8 mouse cellular contexts compared by ENCODE assay signal in genomic region chr3:156559441-156559825, GRCm38 (mm10). TPM values are rescaled to one million over a fixed set of nuclear protein-coding genes. Genes with fewer than 3 reads are reported as not detected.
A peak's percentile ranks its signal among the peaks of the same experiment; 100 is the strongest.
DNase-seq lines count a peak whose midpoint lies in the region; ATAC-seq lines count a peak whose summit lies in the region.

No protein-coding gene starts in this region.

- H3K9ac ChIP-seq in midbrain, embryonic 12.5 days (replicated peaks) = peak overlapping the region; percentile 65; the same call in 1 of the 2 replicates
- H3K9ac ChIP-seq in liver, embryonic 11.5 days (ENCODE audit: low read depth, low read length) = no peak overlapping the region

- H3K36me3 ChIP-seq in midbrain, embryonic 12.5 days = no peaks in the 10 kb centered on the region
- no peaks in the 10 kb centered on the region for H3K36me3 ChIP-seq in liver, embryonic 11.5 days (ENCODE audit: control insufficient read depth, insufficient read depth, low read length)

- peak overlapping the region; percentile 65 for H3K4me3 ChIP-seq in midbrain, embryonic 12.5 days
- no peak overlapping the region for H3K4me3 ChIP-seq in liver, embryonic 11.5 days (ENCODE audit: low read depth, low read length)

- H3K4me1 ChIP-seq in midbrain, embryonic 12.5 days = peaks cover 9% of the 10 kb centered on the region
- H3K4me1 ChIP-seq in liver, embryonic 11.5 days (replicated peaks; ENCODE audit: control insufficient read depth, insufficient read depth, low read length) = no peaks in the 10 kb centered on the region

- no peak for ATAC-seq in midbrain, embryonic 12.5 days (ENCODE audit: low FRiP score, low read depth)
- ATAC-seq in liver, embryonic 11.5 days (replicated peaks; ENCODE audit: low FRiP score) = no peak

- DNase-seq in embryo, embryonic 10.5 days (ENCODE audit: low spot score) = peak; percentile 12
- no peak for DNase-seq in embryo, embryonic 10 days (ENCODE audit: low spot score)
- DNase-seq in right cerebral cortex, adult 18-20 months = peak; percentile 17
- no peak for DNase-seq in right cerebral cortex, postnatal 14 days
- no peak for DNase-seq in adrenal gland, postnatal 4 days (ENCODE audit: low spot score in 2 of 2)
- DNase-seq in liver, embryonic 11.5 days (ENCODE audit: low spot score) = no peak
- DNase-seq in adrenal gland, postnatal 36 days = no peak

- H3K27ac ChIP-seq in midbrain, embryonic 12.5 days (replicated peaks) = peak overlapping the region; percentile 92
- no peak overlapping the region for H3K27ac ChIP-seq in liver, embryonic 11.5 days (ENCODE audit: low read depth, low read length)

- WGBS in midbrain, embryonic 12.5 days = 15% methylated on average over 8 of the region's 8 CpGs
- WGBS in liver, embryonic 11.5 days = 36% methylated on average over 8 of the region's 8 CpGs

- H3K4me2 ChIP-seq in midbrain, embryonic 12.5 days (replicated peaks) = peak overlapping the region; percentile 91
- H3K4me2 ChIP-seq in liver, embryonic 11.5 days = no peak overlapping the region

- peaks cover 23% of the 10 kb centered on the region for H3K27me3 ChIP-seq in midbrain, embryonic 12.5 days
- H3K27me3 ChIP-seq in liver, embryonic 11.5 days (replicated peaks; ENCODE audit: control insufficient read depth, insufficient read depth, low read length) = peaks cover 50% of the 10 kb centered on the region

- H3K9me3 ChIP-seq in midbrain, embryonic 12.5 days = no peaks in the 10 kb centered on the region
- H3K9me3 ChIP-seq in liver, embryonic 11.5 days (ENCODE audit: control insufficient read depth, low read length) = no peaks in the 10 kb centered on the region

RNA-seq across cellular contexts. Expression of gene Negr1, which starts 2.2 kb away (rescaled TPM):
- 11.6 and 12.8 TPM in 2 replicates for polyA plus RNA-seq in midbrain, embryonic 12.5 days (2016; fragmentation: Nextera tagmentation; extraction: Ambion mirVana)
- 10 to 100 TPM; 10.5 to 11.5 TPM for total RNA-seq in adrenal gland, postnatal 4 days (2021)
- 1.4 and 1.7 TPM in 2 replicates for polyA plus RNA-seq in liver, embryonic 11.5 days (2014; fragmentation: Nextera tagmentation; extraction: Ambion mirVana)
- 1 to 10 TPM; 5.7 to 7.6 TPM for total RNA-seq in adrenal gland, postnatal 36 days (2021)

Comparison
In these comparisons a context has a peak if more than half of its experiments do, and no peak if none do; other contexts are left out.
1. DNase-seq: peak in embryo, embryonic 10.5 days (single experiment) and right cerebral cortex, adult 18-20 months (single experiment); none in embryo, embryonic 10 days (single experiment), right cerebral cortex, postnatal 14 days (single experiment), adrenal gland, postnatal 4 days (0 of 2), liver, embryonic 11.5 days (single experiment) and adrenal gland, postnatal 36 days (0 of 2).